Mouse (Mus musculus) C2C12 (cell line): ENCODE data around the gene Mosmo.

Source experiments
- CEBPB ChIP-seq: IDR thresholded peaks from one replicate; pipeline ENCODE4 v1.6.1; 2011; ENCODE audit warnings: low read depth, mild to moderate bottlenecking, control low read depth, moderate library complexity
- CTCF ChIP-seq: IDR thresholded peaks from one replicate; pipeline ENCODE4 v1.5.1; 2011; ENCODE audit not compliant: control insufficient read depth, insufficient read depth, insufficient read length
- FOSL1 ChIP-seq: IDR thresholded peaks from one replicate; pipeline ENCODE4 v1.8.0; 2011; ENCODE audit warnings: mild to moderate bottlenecking, low read length; ENCODE audit not compliant: poor library complexity, insufficient read depth, severe bottlenecking
- MAX ChIP-seq: IDR thresholded peaks from one replicate; pipeline ENCODE4 v1.6.1; 2011; ENCODE audit warnings: mild to moderate bottlenecking, control low read depth
- MYOG ChIP-seq: IDR thresholded peaks from one replicate; pipeline ENCODE4 v1.6.1; 2011; ENCODE audit not compliant: control insufficient read depth, insufficient read length; ENCODE audit errors: extremely low read depth
- USF1 ChIP-seq: IDR thresholded peaks from one replicate; pipeline ENCODE4 v1.6.1; 2011; ENCODE audit warnings: low read depth, mild to moderate bottlenecking, control low read depth, moderate library complexity

GRCm38 (mm10) chr7:120732906-120733305 is 55.5 kb downstream of the Mosmo start:
- no peak for TF ChIP-seq CTCF
- TF ChIP-seq USF1 = no peak
- no peak for TF ChIP-seq MYOG
- TF ChIP-seq CEBPB = no peak
- no peak for TF ChIP-seq FOSL1
- no peak for TF ChIP-seq MAX
